Mouse (Mus musculus) adrenal gland, adult (tissue): Measurements from ENCODE around the gene Gm20388.
A peak's percentile ranks its signal among the peaks of the same experiment; 100 is the strongest.
"Not testable (repeated sequence)": the region's sequence is repeated elsewhere in the genome, so short reads cannot be mapped to it uniquely, and the experiment has no call there.

Experiments
- DNase-seq, 2 experiments: peaks; one replicate each; pipeline ENCODE4 v3.0.0; 2022 to 2023; ENCODE audit warnings: low spot score in 1 of 2; ENCODE audit not compliant: inconsistent age in 2 of 2

Gm20388 gene

DNA sequence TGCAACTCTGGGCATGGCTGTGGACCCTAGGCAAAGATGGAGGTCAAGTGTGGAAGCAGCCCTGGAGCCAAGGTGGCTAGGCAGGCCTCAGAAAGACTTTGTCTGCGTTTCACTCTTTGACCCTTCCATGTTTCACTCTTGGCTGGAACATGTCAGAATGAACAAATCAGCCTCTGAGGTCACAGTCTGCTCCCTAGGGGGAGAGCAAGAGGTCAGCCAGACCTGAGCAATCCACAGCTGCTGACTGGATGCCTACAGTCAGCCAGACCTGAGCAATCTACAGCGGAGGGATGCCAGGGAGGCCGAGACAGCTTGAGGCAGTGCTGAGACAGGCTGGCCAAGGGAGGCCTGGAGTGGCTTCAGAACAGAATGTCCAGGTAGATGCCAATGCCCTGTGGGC lies 3270.8 kb downstream of the Gm20388 start:
- peak; percentile 57 to 77 for DNase-seq

DNA sequence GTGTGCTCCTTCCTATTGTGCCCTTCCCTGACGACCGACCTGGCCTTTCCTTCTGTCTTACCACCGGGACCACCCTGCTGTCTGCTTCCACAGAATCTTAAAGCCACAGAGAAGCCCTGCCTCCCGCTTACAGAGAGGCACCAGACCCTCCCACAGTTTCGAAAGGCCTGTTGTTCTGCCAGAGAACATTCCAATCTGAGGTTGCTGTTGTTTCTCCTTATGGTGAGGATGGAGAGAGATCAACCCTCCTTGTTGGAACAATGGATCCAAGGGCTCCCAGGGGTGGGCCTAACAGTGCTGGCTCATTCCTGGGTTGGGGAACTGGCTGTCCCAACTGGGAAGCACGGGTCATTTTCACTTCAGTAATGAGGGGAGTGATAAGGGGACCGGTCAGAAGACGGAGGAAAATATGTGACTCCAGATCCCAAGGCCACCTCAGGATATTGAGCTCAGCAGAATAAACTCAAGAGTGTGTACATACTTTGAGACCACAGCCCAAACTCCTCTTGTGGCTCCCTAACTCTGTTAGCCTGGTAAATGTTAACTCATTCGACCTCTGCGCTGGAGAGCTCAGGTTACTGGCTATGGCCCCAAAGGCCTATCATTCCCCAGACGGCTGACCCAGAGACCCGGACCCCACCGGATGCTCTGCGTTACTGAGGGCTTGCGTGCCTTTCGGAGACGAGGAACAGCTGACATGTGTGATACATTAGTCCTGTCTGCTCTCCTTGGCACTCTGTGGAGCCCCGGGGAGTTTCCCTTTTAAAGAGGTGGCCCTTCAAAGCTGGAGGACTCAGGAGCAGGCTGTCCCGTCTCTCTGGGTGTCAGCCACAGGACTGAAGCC lies 3275.1 kb downstream of the Gm20388 start, which contains the start of gene Dpep1:
Gene Dpep1 (plus strand): TSS at position 677 of the 844 bp plus-strand sequence.
- DNase-seq = peak in 1 of 2 experiments; percentile 54

DNA sequence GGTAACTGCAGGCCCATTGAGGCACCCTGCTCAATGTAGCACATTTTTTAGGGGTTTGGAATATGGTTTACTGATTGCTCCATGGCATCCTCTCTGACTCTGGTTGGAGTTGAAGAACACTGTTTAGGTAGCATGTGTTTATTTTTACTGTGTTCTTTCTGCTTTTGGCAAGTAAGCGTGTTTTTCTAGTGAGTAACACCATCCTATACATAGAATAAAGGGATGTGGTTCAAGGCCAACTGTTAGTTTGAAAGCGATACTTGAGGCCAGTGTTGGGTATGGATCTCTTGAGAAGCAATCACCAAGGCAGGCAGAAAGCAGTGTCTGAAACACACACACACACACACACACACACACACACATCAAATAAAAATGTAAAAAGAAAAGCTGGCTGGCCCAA lies 3277.4 kb downstream of the Gm20388 start:
- DNase-seq = no peak

DNA sequence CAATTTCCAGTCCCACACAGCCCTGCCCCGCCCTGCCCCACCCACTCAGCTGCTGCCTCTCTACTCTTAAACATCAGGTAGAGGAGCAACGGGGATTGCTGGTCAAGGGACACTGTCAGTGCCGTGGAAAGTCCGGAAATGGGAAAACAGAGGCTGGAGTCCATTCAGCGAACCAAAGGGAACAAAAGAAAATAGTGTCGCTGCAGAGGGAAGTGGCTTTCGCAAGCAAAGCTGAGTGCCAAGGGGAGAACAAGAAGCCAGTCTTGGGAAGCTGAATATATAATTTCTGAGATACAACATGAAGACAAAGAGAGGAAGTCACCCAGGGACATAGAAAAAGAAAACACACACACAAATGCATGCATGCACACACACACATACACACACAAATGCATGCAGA lies 3278.2 kb downstream of the Gm20388 start:
- no peak for DNase-seq

DNA sequence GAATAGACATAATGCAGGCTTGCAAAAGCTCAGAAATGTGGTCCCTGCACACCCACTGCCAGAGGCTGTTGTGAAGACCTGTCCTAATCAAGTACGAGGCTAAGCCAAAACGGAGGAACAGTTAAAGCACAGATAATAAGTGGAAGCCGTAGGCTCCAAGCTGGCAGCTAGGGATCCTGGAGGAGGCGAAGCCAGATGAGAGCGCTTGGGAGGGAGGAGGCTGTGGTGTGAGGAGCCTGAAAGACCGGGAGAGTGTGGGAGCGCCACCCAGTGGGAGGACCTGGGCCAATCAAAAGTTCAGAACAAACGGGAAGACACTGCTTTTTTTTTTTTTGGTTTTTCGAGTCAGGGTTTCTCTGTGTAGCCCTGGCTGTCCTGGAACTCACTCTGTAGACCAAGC lies 3280.0 kb downstream of the Gm20388 start:
- DNase-seq = peak; percentile 70 to 89

DNA sequence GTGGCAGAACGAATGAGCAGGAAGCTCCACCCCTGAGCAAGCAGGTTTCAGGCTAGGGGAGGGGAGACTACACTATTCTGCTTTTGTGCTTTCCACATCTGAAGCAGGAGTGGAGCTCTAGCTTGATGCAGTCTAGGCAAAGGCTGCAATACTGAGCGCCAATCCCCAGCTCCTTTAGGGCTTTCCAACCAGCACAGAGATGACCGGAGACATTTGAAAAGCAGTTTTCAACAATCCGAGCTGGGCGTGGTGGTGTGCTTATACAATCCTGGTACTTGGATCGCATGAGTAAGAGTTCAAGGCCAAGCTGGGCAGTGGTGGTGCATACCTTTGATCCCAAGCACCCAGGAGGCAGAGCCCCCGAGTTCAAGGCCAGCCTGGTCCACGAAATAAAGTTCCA lies 3281.3 kb downstream of the Gm20388 start:
- peak in 1 of 2 experiments; percentile 46 for DNase-seq

DNA sequence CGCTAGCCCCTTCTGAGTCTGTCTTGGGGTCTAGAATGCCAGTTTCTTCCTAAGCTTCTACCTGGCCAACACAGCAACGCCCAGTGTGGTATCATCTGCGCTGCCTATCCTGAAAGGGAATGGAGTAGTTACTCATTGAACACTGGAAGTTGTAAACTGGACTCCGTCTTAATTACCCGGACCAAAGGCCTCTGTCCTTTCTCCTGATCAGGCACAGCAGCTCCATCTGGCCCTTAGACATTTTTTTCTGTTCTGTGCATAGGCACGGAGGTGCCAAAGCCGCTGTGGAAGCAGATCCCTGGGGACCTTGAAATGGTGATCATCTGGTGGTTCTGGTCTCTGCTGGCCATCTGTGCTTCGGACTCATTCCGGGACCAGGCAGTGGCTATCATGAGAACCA lies 3283.1 kb downstream of the Gm20388 start:
- DNase-seq = no peak

DNA sequence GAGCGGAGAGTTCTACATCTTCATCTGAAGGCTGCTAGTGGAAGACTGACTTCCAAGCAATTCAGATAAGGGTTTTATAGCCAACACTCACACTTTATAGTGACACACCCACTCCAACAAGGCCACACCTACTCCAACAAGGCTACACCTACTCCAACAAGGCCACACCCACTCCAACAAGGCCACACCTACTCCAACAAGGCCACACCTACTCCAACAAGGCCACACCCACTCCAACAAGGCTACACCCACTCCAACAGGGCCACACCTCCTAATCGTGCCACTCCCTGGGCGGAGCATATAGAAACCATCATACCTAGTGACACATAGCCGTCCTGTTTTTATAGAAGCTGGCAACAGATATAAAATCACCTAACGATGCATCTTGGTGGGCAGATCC lies 3286.4 kb downstream of the Gm20388 start:
- not testable (repeated sequence) for DNase-seq

DNA sequence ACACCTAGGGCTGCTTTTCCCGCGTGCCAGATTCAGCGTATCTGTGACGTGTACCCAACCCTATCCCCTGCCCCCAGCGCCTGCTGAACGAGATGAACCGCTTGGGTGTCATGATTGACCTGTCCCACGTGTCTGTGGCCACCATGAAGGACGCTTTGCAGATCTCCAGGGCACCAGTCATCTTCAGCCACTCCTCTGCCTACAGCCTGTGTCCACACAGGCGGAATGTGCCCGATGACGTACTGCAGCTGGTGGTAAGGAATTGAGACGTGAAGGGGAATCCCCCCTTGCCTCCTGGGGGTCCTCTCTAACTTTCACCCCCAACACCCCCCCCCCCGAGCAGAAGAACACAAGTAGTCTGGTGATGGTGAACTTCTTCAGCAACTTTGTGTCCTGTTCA lies 3289.2 kb downstream of the Gm20388 start:
- DNase-seq = no peak

DNA sequence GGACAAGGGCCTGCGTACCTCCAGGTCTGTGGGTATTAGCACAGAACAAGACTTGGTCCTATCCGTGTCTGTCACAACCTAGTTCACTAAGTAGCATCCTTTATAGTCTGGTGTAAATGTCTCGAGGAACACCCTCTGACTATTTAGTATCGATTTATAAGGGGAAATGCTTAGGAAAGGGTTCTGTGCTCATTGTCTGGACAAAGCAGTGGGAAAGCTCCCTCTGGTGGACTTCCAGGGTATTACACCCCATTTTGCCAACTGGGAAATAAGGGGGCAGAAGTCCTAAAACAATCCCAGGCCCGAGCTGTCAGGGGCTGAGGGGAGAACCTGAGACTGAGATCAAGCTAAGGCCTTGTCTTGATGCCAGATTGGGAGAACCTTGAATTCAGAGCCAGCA lies 3291.6 kb downstream of the Gm20388 start:
- peak; percentile 64 to 91 for DNase-seq

DNA sequence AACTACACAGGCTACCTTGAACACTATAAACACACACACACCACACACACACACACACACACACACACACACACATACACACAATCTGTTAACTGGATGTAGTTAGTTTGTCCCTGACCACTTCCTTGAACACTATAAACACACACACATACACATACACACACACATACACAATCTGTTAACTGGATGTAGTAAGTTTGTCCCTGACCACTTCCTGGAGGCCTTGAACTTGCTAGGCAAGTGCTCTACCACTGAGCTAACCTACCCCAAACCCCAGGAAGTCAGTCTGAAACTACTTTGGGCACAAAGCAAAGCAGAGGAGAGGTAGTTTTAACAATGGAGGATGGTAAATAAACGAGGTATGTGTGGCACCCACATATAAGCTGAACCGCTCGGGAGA lies 3292.9 kb downstream of the Gm20388 start:
- no peak for DNase-seq

DNA sequence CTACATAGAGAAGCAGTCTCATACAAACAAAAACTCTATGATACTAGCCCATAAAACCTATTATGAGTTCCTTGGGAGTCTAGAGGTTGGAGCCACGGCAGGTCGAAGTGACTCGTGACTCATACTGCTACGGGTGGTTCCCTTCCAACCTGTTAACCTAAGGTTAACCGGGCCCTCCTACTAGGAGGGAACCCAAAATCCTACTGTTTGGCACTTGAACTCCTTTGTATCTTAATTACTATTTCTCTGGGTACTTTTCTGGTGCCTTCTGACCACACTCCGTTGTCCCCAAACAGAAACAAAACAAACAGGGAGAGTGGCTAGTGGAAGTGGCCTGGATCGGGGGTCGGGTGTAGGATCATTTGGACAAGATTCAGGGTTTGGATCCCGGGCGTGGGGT lies 3301.2 kb downstream of the Gm20388 start:
- no peak for DNase-seq

DNA sequence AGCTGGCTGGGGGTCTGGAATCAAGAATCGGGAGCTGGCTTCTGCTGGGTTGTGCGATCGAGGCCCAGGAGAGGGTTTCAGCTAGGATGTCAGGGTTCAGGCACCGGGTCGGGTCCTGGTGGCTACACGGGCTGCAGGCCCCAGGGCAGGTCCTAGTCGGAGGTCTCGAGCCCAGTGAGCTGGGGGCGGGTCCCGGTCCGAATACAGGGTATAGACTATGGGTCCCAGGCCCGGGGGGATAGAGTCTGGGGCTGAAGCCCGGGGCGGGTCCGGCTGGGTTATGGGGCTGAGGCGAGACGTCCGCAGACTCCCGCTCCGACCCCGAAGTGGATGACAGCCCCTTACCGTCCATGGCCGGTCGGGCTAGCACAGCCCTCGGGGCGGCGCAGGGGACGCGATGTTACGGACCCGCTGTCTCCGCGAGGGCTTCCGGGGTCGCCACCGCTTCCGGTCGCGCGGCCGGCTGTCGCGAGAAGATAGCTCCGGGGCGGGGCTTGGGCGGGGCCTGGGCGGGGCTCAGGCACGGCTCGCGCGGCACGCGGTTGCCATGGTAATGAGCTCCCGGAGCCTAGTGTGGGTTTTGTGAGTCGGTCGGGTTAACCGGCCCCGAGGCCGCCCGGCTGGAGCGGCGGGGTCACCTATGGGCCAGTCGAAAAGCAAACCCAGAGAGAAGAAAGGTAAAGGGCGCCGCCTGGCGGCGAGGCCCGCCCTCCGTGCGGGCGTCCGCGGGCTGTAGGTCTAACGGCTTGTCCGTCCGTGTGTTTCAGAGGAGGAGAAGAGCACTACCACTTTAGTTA lies 3301.9 kb downstream of the Gm20388 start, which contains the start of the genes Chmp1a and Spata33:
Gene Chmp1a (minus strand): TSS at position 443 of the 797 bp plus-strand sequence.
Gene Spata33 (plus strand): TSS at position 512 of the 797 bp plus-strand sequence.
- DNase-seq = peak; percentile 96 to 97

DNA sequence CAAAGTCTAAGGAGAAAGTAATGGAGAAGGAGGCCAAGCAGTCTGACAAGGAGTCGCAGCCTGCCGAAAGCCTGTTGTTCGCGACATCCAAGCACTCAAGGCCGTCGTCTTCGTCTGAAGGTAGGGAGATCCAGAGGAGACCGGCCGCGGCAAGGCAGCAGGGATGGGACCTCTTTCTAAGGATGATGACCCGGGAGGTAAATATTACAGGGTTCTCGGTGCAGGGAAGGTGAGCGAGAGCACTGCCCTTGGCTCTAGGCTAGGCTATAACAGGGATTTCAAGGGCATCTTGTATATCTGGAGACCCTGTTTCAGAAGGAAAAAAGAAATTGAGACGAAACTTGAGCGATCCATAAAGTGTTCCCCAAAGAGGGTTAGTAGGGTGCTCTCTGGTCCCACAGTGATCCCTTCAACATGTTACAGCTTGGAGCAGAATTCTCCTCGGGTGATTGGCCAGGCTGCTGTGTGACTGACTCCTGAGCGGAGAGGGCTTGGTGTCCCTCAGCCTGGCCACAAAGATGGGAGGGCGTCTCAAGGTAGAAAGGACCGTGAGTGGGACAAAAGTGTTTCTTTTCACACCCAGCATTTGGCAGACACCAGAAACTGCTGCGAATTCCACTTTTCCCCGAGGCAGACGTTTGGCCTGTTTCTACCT lies 3302.6 kb downstream of the Gm20388 start:
- DNase-seq = no peak

DNA sequence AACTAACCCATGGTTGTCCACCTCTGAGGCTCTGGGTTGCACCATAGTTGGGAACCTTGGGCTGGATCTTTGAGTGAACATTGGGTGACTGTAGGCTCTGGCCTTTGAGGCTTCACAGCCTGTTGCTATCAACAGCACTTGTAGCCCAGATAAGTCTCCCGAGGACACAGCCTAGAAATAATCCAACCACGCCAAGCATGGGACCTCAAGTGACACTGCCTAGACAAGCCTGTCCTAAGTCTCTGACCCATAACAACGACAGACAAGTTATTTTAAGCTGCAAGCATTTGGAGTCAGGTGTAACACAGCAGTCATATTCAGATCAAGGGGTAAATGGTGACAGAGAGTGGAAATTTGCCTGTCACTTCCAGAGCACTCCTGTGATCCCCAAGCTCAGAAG lies 3304.8 kb downstream of the Gm20388 start:
- no peak for DNase-seq

DNA sequence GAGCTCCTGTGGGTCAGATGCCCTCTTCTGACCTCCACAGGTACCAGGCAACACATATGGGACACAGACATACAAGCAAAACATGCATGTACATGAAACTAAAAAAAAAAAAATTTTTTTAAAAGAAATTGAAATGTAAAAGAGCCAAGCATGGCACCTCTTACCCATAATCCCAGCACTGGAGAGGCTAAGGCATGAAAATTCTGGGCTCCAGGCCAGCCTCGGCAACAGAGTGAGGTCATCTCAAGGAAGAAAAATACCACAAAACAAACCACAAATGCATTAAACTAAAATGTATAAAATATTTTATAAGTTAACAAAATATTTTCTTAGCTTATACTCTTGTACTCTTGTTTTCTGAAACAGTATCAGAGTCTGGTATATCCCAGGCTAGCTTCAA lies 3310.3 kb downstream of the Gm20388 start:
- no peak for DNase-seq

DNA sequence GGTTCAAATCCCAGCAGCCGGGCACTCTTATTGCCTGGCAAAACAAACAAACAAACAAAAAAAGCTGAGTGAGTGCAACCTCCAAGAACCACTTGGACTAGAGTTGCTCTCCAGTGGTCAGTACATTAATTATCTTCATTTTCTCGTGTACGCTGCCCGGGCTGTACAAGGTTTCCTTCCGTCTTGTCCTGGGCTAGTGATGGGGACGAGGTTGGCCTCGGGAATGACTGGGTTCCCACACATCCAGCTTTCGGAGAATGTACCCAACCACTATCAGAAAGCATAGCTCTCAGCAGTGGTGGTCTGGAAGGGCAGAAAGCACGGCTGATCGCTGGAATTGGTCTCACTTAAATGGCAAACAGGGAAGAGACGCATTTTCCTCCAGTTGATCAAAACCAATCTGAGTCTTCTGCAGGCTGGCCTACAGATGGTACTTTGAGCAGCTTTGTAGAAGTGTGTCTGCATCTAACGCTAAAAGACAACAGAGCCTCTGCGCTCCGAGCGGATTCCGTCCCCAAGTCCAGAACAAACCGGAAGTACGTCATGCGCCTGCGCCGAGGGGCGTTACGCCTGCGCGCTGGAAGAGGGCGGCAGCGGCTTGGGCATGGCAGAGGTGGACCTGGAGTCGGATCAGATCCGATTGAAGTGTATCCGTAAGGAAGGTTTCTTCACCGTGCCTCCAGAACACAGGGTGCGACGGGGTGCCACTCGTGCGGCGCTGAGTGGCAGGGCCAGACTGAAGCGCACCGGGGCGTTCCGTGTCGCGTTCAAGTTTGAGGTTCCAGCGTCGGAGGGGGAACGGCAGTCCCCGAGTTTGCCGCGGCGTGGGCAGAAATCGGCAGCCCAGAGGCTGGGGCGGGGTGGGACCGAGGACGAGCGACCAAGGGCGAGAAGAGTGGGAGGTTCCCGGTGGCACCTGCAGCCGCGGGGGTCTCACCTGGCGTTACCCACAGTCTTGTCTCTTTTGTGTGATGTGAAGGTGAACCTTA lies 3313.9 kb downstream of the Gm20388 start, which contains the start of gene Cdk10:
Gene Cdk10 (plus strand): TSS at position 565 of the 989 bp plus-strand sequence.
- DNase-seq = peak; percentile 94 to 98

DNA sequence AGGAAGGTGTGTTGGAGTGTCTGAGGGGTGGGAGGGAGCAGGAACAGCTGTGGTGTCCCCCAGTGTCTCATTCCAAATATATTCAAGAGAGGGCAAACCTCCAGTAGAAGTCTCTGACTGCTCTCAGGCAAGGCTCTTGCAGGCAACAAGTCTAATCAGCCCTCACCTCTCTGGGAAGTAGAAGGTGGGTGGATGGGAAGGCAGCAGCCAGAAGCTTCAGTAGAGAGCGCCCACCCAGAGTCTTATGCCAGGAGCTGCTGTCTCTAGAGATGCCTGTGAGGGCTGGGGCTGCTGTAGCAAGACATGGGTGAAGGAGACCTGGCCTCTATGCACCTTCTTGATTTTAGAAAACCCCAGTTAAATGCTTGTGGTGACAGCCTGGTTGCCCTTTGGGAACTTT lies 3317.8 kb downstream of the Gm20388 start:
- no peak for DNase-seq

DNA sequence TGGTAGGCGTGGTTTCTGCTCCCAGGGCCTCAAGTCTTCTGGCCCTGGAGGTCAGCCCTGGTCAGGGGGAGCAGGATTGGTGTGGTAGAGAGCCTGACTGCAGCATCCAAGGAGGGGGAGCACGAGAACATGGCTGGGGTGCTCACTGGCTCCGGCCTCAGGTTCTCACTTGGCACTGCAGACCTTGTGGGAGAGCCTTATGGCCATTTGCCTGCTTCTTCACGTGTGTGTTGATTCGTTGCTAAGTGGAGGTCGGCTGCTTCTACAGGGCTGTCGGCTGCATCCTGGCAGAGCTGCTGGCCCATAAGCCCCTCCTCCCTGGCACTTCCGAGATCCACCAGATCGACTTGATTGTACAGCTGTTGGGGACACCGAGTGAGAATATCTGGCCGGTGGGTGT lies 3319.7 kb downstream of the Gm20388 start:
- DNase-seq = not testable (repeated sequence)

DNA sequence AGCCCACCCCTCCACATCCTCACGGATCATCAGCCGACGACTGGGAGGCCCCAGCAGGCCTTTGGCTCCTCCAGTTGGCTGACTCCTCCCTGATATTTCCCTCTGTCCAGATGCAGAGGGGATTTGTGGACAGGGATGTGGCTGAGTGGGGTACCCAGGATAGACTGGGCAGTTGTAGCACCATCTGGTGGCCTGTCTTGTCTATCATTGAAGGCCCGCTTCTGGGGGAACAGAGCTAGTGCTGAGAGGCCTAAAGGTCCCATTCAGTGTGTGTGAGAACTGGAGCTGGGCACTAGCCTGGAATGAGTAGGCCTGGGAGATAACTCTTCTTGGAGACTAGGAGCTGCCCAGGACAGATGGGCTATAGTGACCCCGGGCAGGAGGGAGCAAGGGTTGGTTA lies 3321.1 kb downstream of the Gm20388 start:
- DNase-seq = peak; percentile 41 to 64
